Mouse (Mus musculus) heart, embryonic 12.5 days (tissue): ENCODE data around the gene Vps13c. TPM values are rescaled to one million over a fixed set of nuclear protein-coding genes. Genes with fewer than 3 reads are reported as not detected.

Experiments used
- ATAC-seq: fragments of 200-750 bp; cut with Nextera tagmentation; 2 replicates; pipeline ENCODE4 v1.8.0; 2017; ENCODE audit warnings: moderate TSS enrichment, moderate library complexity; ENCODE audit not compliant: insufficient number of reproducible peaks, low FRiP score
- H3K27ac ChIP-seq: fragments of 300-500 bp; sonication (generic); 2 replicates; pipeline ENCODE4 v1.5.1; 2016; ENCODE audit warnings: mild to moderate bottlenecking, moderate library complexity; ENCODE audit not compliant: poor library complexity, severe bottlenecking
- H3K27me3 ChIP-seq: fragments of 300-500 bp; sonication (generic); replicated peaks from 2 replicates; pipeline ENCODE4 v1.6.1; 2016; ENCODE audit warnings: mild to moderate bottlenecking, moderate library complexity
- H3K36me3 ChIP-seq: fragments of 300-500 bp; sonication (generic); 2 replicates; pipeline ENCODE4 v1.6.1; 2016; ENCODE audit warnings: mild to moderate bottlenecking, moderate library complexity
- H3K4me1 ChIP-seq: fragments of 300-500 bp; sonication (generic); replicated peaks from 2 replicates; pipeline ENCODE4 v1.6.1; 2016; ENCODE audit warnings: mild to moderate bottlenecking
- H3K4me2 ChIP-seq: fragments of 300-500 bp; sonication (generic); 2 replicates; pipeline ENCODE4 v1.6.1; 2016; ENCODE audit warnings: mild to moderate bottlenecking, moderate library complexity
- H3K4me3 ChIP-seq: fragments of 300-500 bp; sonication (generic); 2 replicates; pipeline ENCODE4 v1.5.1; 2016; ENCODE audit warnings: mild to moderate bottlenecking
- H3K9ac ChIP-seq: fragments of 300-500 bp; sonication (generic); 2 replicates; pipeline ENCODE4 v1.6.1; 2016; ENCODE audit warnings: mild to moderate bottlenecking, moderate library complexity
- H3K9me3 ChIP-seq: fragments of 300-500 bp; sonication (generic); replicated peaks from 2 replicates; pipeline ENCODE4 v1.6.1; 2016; ENCODE audit warnings: mild to moderate bottlenecking, moderate library complexity
- WGBS: fragments of 180-500 bp; shearing (Covaris S2); methylation state at CpG from one replicate; pipeline ENCODE4 v1.1.7; 2016; 5-methylcytosine and 5-hydroxymethylcytosine counted together
- polyA plus RNA-seq: library from polyadenylated mRNA; unstranded; fragments of >200 nt; fragmentation: Nextera tagmentation; extraction: Ambion mirVana; gene quantifications from 2 replicates; pipeline ENCODE4 v1.2.1, GENCODE M21; 2016

Vps13c gene
- polyA plus RNA-seq, 1 experiment from 2014 or later, result 6.3 TPM

DNA sequence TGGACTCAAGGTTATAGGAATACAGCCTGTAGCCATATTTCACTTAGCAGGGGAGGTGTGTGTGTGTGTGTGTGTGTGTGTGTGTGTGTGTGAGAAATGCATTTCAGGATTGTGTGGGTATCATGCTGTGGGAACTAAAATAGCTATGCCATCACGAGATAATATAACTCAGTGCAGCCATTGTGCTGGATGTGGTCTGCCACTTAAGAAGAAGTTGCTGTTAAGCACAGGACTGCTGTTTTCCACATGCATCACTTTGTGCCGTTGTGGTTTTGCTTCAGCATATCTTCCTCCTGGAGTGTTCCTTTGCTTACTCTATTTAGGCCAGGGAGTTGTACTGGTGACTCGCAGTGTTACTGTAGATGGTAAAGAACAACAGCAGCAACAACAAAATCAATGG, 43.9 kb downstream of the Vps13c start:
- H3K4me3 ChIP-seq, result no peak overlapping the region
- no peak for ATAC-seq
- H3K4me2 ChIP-seq, result no peak overlapping the region
- H3K27me3 ChIP-seq, result no peaks in the 10 kb centered on the region
- peaks cover 31% of the 10 kb centered on the region for H3K36me3 ChIP-seq
- H3K9me3 ChIP-seq, result no peaks in the 10 kb centered on the region
- peak overlapping the region; percentile 39; the same call in 1 of the 2 replicates for H3K27ac ChIP-seq
- peaks cover 20% of the 10 kb centered on the region for H3K4me1 ChIP-seq
- H3K9ac ChIP-seq, result no peak overlapping the region
- WGBS, result 55% methylated on average over 3 of the region's 3 CpGs

GRCm38 (mm10) chr9:67886981-67887720, 47.0 kb downstream of the Vps13c start:
- H3K36me3 ChIP-seq, result peaks cover 22% of the 10 kb centered on the region

DNA sequence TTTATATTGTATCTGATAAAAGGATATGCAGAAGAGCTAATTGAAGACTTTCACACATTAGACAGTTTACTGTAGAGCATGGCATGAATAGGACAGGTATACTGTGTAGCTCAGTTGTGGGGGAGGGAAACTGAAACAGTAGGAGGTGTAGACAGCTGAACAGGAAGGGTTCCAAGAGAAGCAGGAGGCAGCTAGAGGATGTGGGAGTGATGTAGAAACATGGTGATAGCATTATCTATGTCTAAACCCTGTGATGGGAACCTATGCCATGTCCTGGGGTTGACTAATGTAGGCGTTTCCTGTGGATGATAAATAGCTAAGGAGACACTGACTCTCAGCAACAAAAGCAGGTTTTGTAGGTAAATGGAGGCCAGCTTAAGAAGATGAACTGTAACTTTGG, 53.3 kb downstream of the Vps13c start:
- Histone ChIP-seq H3K4me2 (no peak overlapping the region), H3K4me3 (no peak overlapping the region), H3K27ac (no peak overlapping the region), H3K9ac (no peak overlapping the region), H3K36me3 (peaks cover 40% of the 10 kb centered on the region), H3K9me3 (no peaks in the 10 kb centered on the region), H3K4me1 (peaks cover 4% of the 10 kb centered on the region), H3K27me3 (no peaks in the 10 kb centered on the region)
- WGBS, result 48% methylated on average over 1 of the region's 1 CpGs
- no peak for ATAC-seq

More at GRCm38 (mm10) chr9:67886981-67887720, 47.0 kb downstream of the Vps13c start:
- Histone ChIP-seq H3K9me3 (no peaks in the 10 kb centered on the region), H3K27ac (no peak overlapping the region), H3K9ac (no peak overlapping the region), H3K27me3 (no peaks in the 10 kb centered on the region), H3K4me2 (no peak overlapping the region), H3K4me1 (peaks cover 21% of the 10 kb centered on the region), H3K4me3 (no peak overlapping the region)
- no peak for ATAC-seq
- WGBS, result 71% methylated on average over 4 of the region's 4 CpGs

- H3K36me3 ChIP-seq, result peaks cover 44% of the 10 kb centered on the region
- no peak overlapping the region for H3K27ac ChIP-seq
- H3K4me1 ChIP-seq, result peaks cover 3% of the 10 kb centered on the region; the same call in 1 of the 2 replicates
- H3K4me2 ChIP-seq, result no peak overlapping the region
- H3K9ac ChIP-seq, result no peak overlapping the region
- H3K4me3 ChIP-seq, result no peak overlapping the region
- WGBS, result 80% methylated on average over 12 of the region's 12 CpGs
- no peaks in the 10 kb centered on the region for H3K27me3 ChIP-seq
- no peak for ATAC-seq
- H3K9me3 ChIP-seq, result no peaks in the 10 kb centered on the region
Observed at GRCm38 (mm10) chr9:67896646-67897295, 56.6 kb downstream of the Vps13c start.

DNA sequence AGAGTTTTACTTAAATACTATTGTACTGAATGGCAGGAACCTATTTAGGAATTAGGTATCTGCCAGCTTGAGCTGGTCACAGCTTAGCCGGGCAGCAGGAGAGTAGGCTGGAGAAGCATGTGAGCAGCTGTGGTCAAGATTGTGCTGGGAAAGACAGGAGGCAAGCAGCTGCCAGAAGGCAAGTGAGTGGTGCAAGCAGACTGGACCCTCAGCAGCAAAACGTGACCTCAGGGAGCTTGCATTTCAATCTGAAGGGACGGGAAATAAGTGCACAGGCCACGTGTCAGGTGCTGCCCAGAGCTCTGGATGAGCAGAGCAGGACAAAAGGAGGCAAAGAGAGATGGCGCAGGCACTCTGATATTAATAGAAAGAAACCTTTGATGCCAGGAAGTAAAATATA, 60.2 kb downstream of the Vps13c start:
- Histone ChIP-seq H3K27me3 (no peaks in the 10 kb centered on the region), H3K4me3 (no peak overlapping the region), H3K36me3 (peaks cover 27% of the 10 kb centered on the region), H3K4me1 (peaks cover 9% of the 10 kb centered on the region), H3K9me3 (no peaks in the 10 kb centered on the region), H3K9ac (no peak overlapping the region), H3K27ac (no peak overlapping the region), H3K4me2 (no peak overlapping the region)
- WGBS, result 65% methylated on average over 5 of the region's 5 CpGs
- no peak for ATAC-seq

GRCm38 (mm10) chr9:67904355-67904754, 64.2 kb downstream of the Vps13c start:
- Histone ChIP-seq H3K27ac (0 out of 2 replicates have a peak overlapping the region, but pooled peaks have one; percentile 16), H3K9me3 (no peaks in the 10 kb centered on the region), H3K27me3 (no peaks in the 10 kb centered on the region), H3K4me2 (no peak overlapping the region), H3K4me1 (peaks cover 9% of the 10 kb centered on the region), H3K4me3 (no peak overlapping the region), H3K9ac (no peak overlapping the region), H3K36me3 (peaks cover 44% of the 10 kb centered on the region)
- WGBS, result 47% methylated on average over 6 of the region's 6 CpGs
- ATAC-seq, result no peak

GRCm38 (mm10) chr9:67905541-67905940, 65.3 kb downstream of the Vps13c start:
- Histone ChIP-seq H3K27me3 (no peaks in the 10 kb centered on the region), H3K9ac (no peak overlapping the region), H3K4me3 (no peak overlapping the region), H3K9me3 (no peaks in the 10 kb centered on the region), H3K4me1 (peaks cover 9% of the 10 kb centered on the region), H3K36me3 (peaks cover 53% of the 10 kb centered on the region), H3K27ac (no peak overlapping the region), H3K4me2 (no peak overlapping the region)
- 80% methylated on average over 2 of the region's 2 CpGs for WGBS
- no peak for ATAC-seq

DNA sequence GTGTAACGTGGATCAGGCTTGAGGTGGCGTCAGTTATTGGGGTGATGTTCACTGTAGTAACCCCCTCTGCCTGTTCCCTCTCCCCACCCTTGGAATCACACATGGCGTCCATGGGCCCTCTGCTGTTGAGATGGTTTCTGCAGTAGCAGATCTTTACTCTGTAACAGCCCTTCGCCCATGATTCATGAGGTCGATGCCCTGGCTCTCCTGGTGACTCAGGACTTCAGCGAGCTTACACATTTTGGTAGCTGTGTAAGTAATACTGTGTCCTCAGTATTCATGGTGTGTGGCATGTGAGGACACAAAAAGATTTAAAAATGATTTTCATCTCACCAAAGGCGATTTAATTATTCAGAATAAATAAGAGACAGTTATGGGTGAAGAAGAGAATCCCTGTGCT, 74.5 kb downstream of the Vps13c start:
- ATAC-seq, result no peak
- WGBS, result 86% methylated on average over 7 of the region's 7 CpGs
- no peaks in the 10 kb centered on the region for H3K27me3 ChIP-seq
- no peak overlapping the region for H3K27ac ChIP-seq
- H3K36me3 ChIP-seq, result peaks cover 57% of the 10 kb centered on the region
- no peaks in the 10 kb centered on the region for H3K4me1 ChIP-seq
- no peak overlapping the region for H3K9ac ChIP-seq
- H3K4me2 ChIP-seq, result no peak overlapping the region
- no peak overlapping the region for H3K4me3 ChIP-seq
- no peaks in the 10 kb centered on the region for H3K9me3 ChIP-seq

DNA sequence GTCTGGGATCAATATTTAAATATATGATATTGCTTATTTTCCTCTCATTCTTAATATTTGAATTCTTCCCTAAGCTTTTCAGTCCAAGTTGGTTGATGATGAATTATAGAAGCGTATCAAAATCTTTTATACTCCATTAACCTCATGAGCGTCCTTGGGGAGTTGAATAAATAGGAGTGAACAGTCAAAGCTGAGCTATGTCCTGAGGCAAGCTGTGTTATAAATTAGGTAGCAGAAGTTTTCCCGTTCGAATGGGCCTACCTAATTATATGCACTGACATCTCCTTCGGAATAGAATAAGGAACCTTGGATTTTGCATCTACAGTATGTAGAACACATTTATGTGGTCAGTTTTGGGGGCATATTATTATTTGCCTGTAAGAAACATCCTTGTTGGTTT, 82.2 kb downstream of the Vps13c start:
- ATAC-seq, result no peak
- 90% methylated on average over 5 of the region's 5 CpGs for WGBS
- H3K27me3 ChIP-seq, result no peaks in the 10 kb centered on the region
- H3K36me3 ChIP-seq, result peaks cover 37% of the 10 kb centered on the region
- no peak overlapping the region for H3K27ac ChIP-seq
- H3K4me2 ChIP-seq, result no peak overlapping the region
- H3K9me3 ChIP-seq, result no peaks in the 10 kb centered on the region
- no peak overlapping the region for H3K9ac ChIP-seq
- H3K4me3 ChIP-seq, result no peak overlapping the region
- H3K4me1 ChIP-seq, result 0 out of 2 replicates have a peak, but pooled peaks cover 6% of the 10 kb centered on the region

DNA sequence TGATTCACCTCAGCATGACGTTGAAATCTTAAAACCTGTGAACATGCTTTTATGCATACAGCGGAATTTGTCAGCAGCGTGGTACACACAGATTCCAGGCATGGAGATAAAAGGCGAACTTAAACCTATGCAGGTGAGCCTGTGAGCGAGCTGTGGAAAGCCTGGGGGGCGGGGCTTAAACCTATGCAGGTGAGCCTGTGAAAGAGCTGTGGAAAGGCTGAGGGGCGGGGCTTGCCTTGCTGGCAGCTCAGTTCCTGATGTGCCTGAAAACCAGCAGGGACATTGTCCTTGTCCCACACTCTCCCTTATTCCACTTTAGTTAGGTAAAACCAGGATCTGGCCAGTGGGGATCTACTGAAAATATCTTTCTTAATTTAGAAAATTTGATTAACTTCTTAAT, 90.4 kb downstream of the Vps13c start:
- WGBS, result 80% methylated on average over 7 of the region's 7 CpGs
- H3K4me3 ChIP-seq, result no peak overlapping the region
- peaks cover 53% of the 10 kb centered on the region for H3K36me3 ChIP-seq
- no peaks in the 10 kb centered on the region for H3K4me1 ChIP-seq
- no peak overlapping the region for H3K27ac ChIP-seq
- H3K9me3 ChIP-seq, result no peaks in the 10 kb centered on the region
- no peak overlapping the region for H3K9ac ChIP-seq
- H3K4me2 ChIP-seq, result no peak overlapping the region
- no peak for ATAC-seq
- H3K27me3 ChIP-seq, result no peaks in the 10 kb centered on the region

GRCm38 (mm10) chr9:67937286-67937685, 97.1 kb downstream of the Vps13c start:
- Histone ChIP-seq H3K36me3 (peaks cover 53% of the 10 kb centered on the region), H3K9me3 (no peaks in the 10 kb centered on the region), H3K27me3 (no peaks in the 10 kb centered on the region), H3K27ac (no peak overlapping the region), H3K4me2 (no peak overlapping the region), H3K9ac (no peak overlapping the region), H3K4me3 (no peak overlapping the region), H3K4me1 (no peaks in the 10 kb centered on the region)
- no peak for ATAC-seq
- WGBS, result 91% methylated on average over 2 of the region's 2 CpGs
